Mouse (Mus musculus) left cerebral cortex, adult 2 months (tissue): ENCODE measurements at regions not wholly inside any gene's neighbourhood (a gene's known extent, or its start where the extent isn't known, plus 50 kb on each side); places are given as distances from the start of the nearest gene placed in this dataset.
"Not testable (repeated sequence)": the region's sequence is repeated elsewhere in the genome, so short reads cannot be mapped to it uniquely, and the experiment has no call there.

ENCODE experiments used
- DNase-seq, 2 experiments: peaks; one replicate each; pipeline ENCODE4 v3.0.0; 2021 to 2022; ENCODE audit warnings: low spot score in 2 of 2, mixed read lengths in 1 of 2; ENCODE audit errors: extremely low spot score in 1 of 2
- H3K27ac ChIP-seq: fragments of 200-600 bp; 2 replicates; pipeline ENCODE4 v1.8.1; 2022
- H3K4me3 ChIP-seq: fragments of 200-600 bp; 2 replicates; pipeline ENCODE4 v1.8.1; 2022
- CTCF ChIP-seq: fragments of 200-600 bp; IDR thresholded peaks from 2 replicates; pipeline ENCODE4 v1.8.1; 2022; ENCODE audit warnings: antibody characterized with exemption, mild to moderate bottlenecking, moderate library complexity
- intact Hi-C: fragments of 180-260 bp; cut with DNase I; formaldehyde crosslinking; loops from one replicate; pipeline ENCODE4 v1.15.1; 2025

DNA sequence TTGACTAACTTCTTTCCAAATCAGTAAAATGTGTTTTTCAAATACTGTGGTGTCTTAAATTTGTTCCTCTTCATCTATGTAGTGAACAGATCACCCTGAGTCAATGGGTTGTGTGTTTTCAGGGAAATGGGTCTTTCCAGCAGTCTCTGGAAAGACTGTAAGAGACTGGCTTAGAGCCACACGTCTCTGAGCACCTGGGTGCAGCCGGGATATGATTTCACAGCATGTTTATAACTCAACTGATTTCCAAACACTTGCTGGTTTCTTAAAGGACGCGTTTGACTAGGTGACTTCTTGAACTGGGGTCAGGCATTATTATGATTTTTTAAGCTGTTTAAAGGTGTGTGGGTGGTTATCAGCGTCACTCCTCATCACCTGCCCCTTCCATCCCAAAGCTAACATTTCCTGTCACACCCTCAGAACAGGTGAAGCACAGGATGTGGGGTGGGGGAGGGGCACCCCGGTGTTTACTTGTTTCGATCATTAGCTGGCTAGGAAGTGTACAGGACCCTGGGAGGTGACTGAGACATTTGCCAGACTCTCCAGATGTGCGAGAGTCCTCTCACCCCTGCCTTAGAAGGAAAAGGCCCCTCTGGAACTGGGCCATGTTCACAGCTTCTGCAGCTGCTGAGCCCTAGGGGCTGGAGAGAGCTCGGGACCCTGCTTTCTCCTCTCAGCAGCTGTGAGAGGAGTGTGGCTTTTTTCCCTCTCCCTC, 229.8 kb downstream of the Cd109 start:
- intact Hi-C loops: no loop called here
- H3K27ac ChIP-seq: no peak overlapping the region
- no peak overlapping the region for H3K4me3 ChIP-seq
- DNase-seq: no peak
- TF ChIP-seq CTCF: no peak

DNA sequence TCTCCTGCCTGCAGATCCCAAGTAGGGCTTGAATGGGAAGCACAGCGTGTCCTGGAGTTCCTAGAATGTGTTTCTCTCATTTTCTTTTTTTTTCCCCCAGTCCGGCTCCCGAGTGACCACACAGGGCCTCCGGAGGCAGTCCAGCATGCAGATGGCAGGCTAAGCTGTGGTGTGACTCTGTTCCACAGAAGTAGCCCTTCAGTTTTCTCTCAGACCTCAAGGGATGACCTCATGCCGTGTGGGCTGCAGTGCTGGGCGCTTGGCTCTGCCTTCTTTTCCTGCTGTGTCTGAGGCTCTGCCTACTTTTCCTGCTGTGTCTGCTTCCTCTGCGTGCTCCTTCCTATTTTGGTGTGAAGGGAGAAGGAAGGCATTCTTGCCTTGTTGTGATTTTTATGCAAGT, 230.8 kb downstream of the Cd109 start:
- intact Hi-C loops: no loop called here
- DNase-seq: no peak
- no peak for TF ChIP-seq CTCF
- H3K4me3 ChIP-seq: no peak overlapping the region
- H3K27ac ChIP-seq: no peak overlapping the region

DNA sequence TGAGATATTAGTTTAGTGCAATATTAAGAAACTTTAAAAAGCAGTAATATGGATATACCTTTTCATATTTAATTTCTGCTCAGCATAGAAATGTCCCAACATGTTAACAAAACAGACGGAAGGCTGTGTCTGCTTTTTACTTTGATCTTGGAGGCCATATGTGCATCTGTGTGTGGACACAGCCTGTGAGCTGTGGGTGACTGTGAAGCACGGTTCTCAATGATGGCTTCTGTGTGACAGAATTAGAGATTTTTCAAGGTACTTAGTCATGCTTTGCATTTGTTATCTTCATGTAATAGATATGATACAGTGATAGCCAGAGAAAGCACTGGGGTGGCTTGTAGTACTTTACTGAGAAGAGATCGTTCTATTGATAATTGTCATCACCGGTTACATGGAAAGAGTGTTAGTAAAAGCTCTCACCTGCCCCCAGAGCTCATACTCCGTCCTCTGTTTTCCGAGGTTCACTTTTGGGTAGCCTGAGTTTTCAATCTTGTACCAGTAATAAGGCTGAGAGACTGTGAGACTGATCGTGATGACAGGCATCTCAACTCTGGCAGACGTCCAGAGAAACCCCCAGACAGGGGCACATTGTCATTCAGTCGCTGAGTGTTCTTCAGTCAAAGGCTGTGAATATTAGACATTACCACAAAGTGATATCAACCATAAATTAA, 232.7 kb downstream of the Cd109 start:
- intact Hi-C loops: no loop called here
- Histone ChIP-seq H3K4me3 (no peak overlapping the region), H3K27ac (no peak overlapping the region)
- no peak for TF ChIP-seq CTCF
- no peak for DNase-seq

DNA sequence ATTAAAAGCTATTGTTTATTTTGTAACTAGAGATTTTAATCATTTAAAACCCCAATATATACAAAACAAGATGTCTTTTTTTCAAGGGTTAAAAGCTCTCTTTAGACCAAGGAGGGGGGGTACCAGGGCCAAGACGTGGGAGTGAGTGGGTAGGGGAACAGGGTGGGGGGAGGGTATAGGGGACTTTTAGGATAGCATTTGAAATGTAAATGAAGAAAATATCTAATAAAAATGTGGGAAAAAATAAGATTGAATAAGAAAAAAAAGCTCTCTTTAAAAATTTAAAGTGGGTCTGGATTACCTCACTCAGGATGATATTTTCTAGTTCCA, 233.2 kb downstream of the Cd109 start:
- H3K4me3 ChIP-seq, DNase-seq, intact Hi-C loops, H3K27ac ChIP-seq: not testable (repeated sequence)

DNA sequence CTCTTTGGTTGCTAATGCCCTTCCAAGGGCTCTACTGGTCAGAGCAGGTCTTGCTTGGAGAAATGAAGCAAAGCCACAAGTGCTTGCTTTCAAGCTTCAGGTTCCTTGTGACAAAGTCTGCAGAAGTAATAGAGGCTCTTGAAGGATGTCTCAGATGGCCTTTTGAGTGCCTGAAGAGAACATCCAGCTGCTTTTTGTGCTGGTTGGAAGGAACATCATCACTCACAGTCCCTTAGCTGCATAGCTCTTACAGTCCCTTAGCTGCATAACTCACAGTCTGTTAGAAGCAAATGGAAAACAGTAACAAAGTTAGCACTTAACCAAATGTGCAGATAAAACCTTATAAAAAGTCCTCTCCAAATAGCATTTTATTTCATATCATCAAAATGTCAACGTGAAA, 241.6 kb downstream of the Cd109 start:
- DNase-seq: no peak
- TF ChIP-seq CTCF: no peak
- intact Hi-C loops: no loop called here
- Histone ChIP-seq H3K27ac (no peak overlapping the region), H3K4me3 (no peak overlapping the region)

DNA sequence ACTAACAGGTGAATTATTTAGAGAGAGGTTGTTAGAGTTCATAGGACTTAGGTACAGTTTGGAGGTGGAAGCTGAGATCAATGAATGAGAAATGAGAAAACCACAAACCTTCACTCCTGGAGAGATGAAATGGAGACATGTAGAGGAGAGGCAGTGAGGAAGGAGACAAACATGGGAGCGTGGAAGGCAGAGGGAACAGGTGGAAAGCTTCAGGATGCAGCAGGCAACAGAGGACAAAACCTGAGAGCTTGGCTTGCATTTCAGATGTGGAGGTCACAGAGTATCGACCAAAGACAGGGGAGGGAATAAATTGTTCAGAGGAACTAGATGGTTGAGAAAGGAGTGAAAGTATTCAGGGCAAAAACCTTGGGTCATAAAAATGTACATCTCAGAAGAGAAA, 244.6 kb downstream of the Cd109 start:
- TF ChIP-seq CTCF: no peak
- no peak for DNase-seq
- Histone ChIP-seq H3K27ac (no peak overlapping the region), H3K4me3 (no peak overlapping the region)
- intact Hi-C loops: no loop called here

DNA sequence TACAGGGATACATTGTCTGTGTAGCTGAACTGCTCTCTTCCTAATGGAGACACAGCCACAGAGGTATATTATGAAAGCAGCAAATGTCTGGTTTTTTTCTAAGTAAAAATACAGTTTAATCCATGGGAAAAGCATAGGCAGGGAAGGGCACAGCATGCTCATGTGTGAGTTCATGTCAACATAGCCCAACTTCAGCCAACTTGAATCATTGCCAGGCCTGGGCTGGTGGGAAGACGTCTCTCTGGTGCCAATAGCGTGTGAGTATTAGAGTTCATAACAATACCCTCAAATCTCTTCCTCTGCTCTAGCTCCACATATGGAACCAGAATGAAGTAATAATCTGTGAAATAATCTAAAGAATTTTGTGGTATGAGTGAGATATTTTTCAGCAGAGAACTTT, 257.2 kb downstream of the Cd109 start:
- no peak for DNase-seq

DNA sequence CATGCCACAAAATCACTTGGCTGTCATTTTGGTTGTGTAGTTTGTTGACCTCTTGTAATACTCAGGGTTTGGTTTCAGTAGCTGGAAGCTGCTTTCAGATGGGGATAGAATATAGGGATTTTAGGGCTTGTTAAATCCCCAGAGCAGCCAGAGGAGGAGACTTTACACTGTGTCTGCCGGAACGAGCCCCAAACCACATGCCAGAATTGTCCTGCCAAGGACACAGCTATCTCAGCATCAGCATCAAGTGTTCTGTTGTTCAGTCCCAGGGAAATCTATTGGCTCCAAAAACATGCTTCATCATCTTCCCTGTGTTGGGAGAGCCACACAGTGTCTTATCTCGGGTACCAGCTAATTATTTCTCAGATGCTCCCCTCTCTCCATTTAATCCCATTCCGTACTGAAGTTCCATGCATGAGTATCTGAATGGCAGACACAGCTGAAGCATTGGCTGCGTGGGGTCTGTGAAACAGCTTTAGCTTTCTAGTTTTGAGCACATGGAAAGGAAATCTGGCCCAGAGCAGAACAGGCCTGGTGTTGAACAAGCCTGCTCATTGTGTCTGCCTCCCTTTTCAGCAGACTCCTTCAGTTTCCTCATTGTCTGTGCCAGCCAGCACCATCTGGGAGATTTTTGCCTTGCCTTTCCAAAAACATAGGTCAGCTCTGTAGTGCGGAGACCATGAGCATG, 264.8 kb downstream of the Cd109 start:
- DNase-seq: peak; percentile 16 to 18
- no peak for TF ChIP-seq CTCF
- Histone ChIP-seq H3K4me3 (no peak overlapping the region), H3K27ac (no peak overlapping the region)
- intact Hi-C loops: no loop called here

More for the DNA sequence above, 257.2 kb downstream of the Cd109 start:
- intact Hi-C loops: no loop called here
- Histone ChIP-seq H3K27ac (no peak overlapping the region), H3K4me3 (no peak overlapping the region)
- TF ChIP-seq CTCF: no peak

DNA sequence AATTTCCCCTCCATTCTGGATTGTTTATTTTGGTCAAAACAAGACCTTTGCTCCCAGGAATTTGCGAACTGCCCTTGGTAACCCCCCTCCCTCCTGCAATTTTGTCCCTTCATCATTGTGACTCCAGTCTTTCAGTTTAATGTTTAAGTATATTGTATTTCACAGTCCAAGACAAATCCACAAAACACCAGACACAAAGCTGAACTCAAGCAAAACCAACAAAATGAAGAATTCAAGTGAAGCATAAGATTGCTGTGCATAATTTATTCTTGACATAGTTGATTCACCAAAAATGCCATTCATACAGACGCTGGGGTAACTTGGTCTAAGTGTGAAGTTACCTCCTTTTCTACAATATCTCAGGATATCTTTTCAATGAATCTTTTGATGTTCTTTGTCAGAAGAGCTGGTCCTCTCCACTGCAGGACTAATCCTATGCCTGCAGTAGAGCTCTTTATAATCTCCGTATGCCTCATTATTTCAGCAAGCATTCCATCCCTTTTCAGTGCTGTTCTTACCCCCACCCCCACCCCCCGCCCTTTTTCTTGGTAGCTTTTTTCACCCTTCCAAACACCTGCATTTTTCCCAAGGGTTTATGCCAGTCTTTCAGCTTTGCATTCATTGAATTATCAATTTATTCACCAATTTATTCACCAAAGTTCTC, 265.4 kb downstream of the Cd109 start:
- TF ChIP-seq CTCF: no peak
- DNase-seq: no peak
- Histone ChIP-seq H3K4me3 (no peak overlapping the region), H3K27ac (no peak overlapping the region)
- intact Hi-C loops: no loop called here

DNA sequence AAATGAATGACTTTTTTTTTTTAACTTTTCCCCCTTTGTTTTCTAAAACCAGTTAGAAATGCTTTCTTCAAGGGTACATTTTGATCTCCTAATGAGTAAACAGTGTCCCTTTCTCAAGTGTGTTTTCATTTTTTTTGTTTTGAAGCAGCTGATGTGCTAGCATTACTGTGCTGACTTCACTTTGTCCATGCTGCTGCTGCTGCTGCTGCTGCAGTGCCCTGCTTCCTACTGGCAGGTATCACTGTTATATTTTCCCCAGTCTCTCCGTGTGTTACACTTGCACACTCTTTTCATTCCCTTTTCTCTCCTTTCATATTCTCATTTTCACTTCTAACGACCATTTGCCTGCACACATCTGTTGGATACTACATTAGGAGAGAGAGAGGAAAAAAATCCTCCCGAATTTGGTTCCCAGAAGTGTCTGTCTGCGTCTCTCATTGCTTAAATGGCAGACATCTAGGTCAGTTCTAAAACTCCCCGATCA, 266.0 kb downstream of the Cd109 start:
- Histone ChIP-seq H3K27ac (no peak overlapping the region), H3K4me3 (no peak overlapping the region)
- no peak for DNase-seq
- no peak for TF ChIP-seq CTCF
- intact Hi-C loops: no loop called here

DNA sequence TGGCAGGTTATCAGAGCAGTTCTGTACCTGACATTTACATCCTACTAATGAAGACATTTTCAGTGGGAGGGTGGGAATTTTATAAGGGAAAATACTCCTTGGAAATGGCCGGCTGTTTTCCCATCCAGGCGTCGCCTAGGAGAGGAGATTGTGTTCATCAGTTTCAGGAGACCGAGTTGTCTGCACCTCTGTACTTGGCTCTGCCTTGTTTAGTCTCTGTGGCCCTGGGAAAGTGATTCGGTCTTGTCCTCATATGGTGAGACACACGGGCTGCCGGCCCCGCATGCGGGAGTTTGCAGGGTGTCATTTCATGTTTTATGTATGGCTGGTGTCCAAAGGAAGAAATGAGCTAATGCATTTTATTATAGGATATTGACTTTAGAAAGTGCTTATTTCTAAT, 287.9 kb downstream of the Cd109 start:
- Histone ChIP-seq H3K4me3 (no peak overlapping the region), H3K27ac (no peak overlapping the region)
- no peak for DNase-seq
- TF ChIP-seq CTCF: no peak
- intact Hi-C loops: no loop called here

DNA sequence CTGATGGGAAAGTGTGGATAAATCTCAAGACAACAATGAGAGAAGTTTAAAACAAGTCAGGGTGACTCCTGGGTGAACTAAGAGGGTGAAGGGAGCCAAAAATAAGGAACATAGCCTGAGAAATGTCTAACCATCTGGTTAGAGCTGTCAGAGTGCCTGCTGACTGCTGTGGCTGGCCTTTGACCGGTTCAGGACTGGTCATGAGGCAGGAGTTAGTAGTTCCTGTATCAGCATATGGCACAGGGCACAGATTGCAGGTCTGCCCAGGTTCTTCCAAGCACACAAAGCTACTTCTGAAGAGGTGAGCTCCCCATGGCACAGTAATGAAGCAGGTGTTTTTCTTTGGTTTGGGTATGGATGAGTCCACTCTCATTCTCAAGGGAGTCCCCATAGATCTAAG, 302.0 kb downstream of the Cd109 start:
- intact Hi-C loops: no loop called here

More for the DNA sequence above, 302.0 kb downstream of the Cd109 start:
- H3K4me3 ChIP-seq: no peak overlapping the region
- H3K27ac ChIP-seq: no peak overlapping the region
- no peak for DNase-seq
- TF ChIP-seq CTCF: no peak
